Mouse (Mus musculus): Measurements from ENCODE around the gene 1810010H24Rik. TPM values are rescaled to one million over a fixed set of nuclear protein-coding genes. Genes with fewer than 3 reads are reported as not detected.
A peak's percentile ranks its signal among the peaks of the same experiment; 100 is the strongest.
"Not testable (repeated sequence)": the region's sequence is repeated elsewhere in the genome, so short reads cannot be mapped to it uniquely, and the experiment has no call there.

1810010H24Rik gene
- polyA plus RNA-seq, 1 experiment from 2014 or later, result 3.8 TPM

GRCm38 (mm10) chr11:106996492-106996891, 29.0 kb upstream of the 1810010H24Rik start:
- WGBS, result 94% methylated on average over 7 of the region's 7 CpGs
- not testable (repeated sequence) for H3K9ac ChIP-seq (replicated peaks; ENCODE audit: low read depth, low read length); ATAC-seq; H3K27ac ChIP-seq (ENCODE audit: low read length); H3K27me3 ChIP-seq (replicated peaks; ENCODE audit: control insufficient read depth, insufficient read depth, low read length); H3K4me3 ChIP-seq (replicated peaks; ENCODE audit: low read length); H3K9me3 ChIP-seq (ENCODE audit: control insufficient read depth, low read length)
- Histone ChIP-seq H3K36me3 (ENCODE audit: control insufficient read depth, insufficient read depth) (peaks cover 20% of the 10 kb centered on the region), H3K4me2 (ENCODE audit: low read length) (0 out of 2 replicates have a peak overlapping the region, but pooled peaks have one; percentile 1), H3K4me1 (replicated peaks; ENCODE audit: control insufficient read depth, insufficient read depth, low read length) (peaks cover 11% of the 10 kb centered on the region)

- Histone ChIP-seq H3K9ac (replicated peaks; ENCODE audit: low read depth, low read length) (peak overlapping the region; percentile 78), H3K4me1 (replicated peaks; ENCODE audit: control insufficient read depth, insufficient read depth, low read length) (peaks cover 11% of the 10 kb centered on the region), H3K4me3 (replicated peaks; ENCODE audit: low read length) (peak overlapping the region; percentile 96), H3K27me3 (replicated peaks; ENCODE audit: control insufficient read depth, insufficient read depth, low read length) (no peaks in the 10 kb centered on the region), H3K36me3 (ENCODE audit: control insufficient read depth, insufficient read depth) (peaks cover 20% of the 10 kb centered on the region), H3K27ac (ENCODE audit: low read length) (no peak overlapping the region), H3K9me3 (ENCODE audit: control insufficient read depth, low read length) (no peaks in the 10 kb centered on the region), H3K4me2 (ENCODE audit: low read length) (peak overlapping the region; percentile 80)
- WGBS, result 8% methylated on average over 5 of the region's 5 CpGs
- no peak for ATAC-seq
Measured at GRCm38 (mm10) chr11:106997976-106998375, 27.5 kb upstream of the 1810010H24Rik start.

- Histone ChIP-seq H3K36me3 (ENCODE audit: control insufficient read depth, insufficient read depth) (peaks cover 20% of the 10 kb centered on the region), H3K4me2 (ENCODE audit: low read length) (peak overlapping the region; percentile 80), H3K27me3 (replicated peaks; ENCODE audit: control insufficient read depth, insufficient read depth, low read length) (no peaks in the 10 kb centered on the region), H3K9ac (replicated peaks; ENCODE audit: low read depth, low read length) (peak overlapping the region; percentile 78), H3K4me1 (replicated peaks; ENCODE audit: control insufficient read depth, insufficient read depth, low read length) (peaks cover 11% of the 10 kb centered on the region), H3K27ac (ENCODE audit: low read length) (peak overlapping the region; percentile 80), H3K9me3 (ENCODE audit: control insufficient read depth, low read length) (no peaks in the 10 kb centered on the region), H3K4me3 (replicated peaks; ENCODE audit: low read length) (peak overlapping the region; percentile 96)
- under 1% methylated on average over 26 of the region's 26 CpGs for WGBS
- ATAC-seq, result peak; percentile 13
Measured at GRCm38 (mm10) chr11:106998651-106999150, 26.8 kb upstream of the 1810010H24Rik start.

GRCm38 (mm10) chr11:106999151-106999948, 26.1 kb upstream of the 1810010H24Rik start, which contains the start of gene Kpna2:
Kpna2 (minus strand) TSS chr11:106999541.
- WGBS, result under 1% methylated on average over 51 of the region's 62 CpGs

GRCm38 (mm10) chr11:106999949-107000513, 25.4 kb upstream of the 1810010H24Rik start:
- Histone ChIP-seq H3K27me3 (replicated peaks; ENCODE audit: control insufficient read depth, insufficient read depth, low read length) (no peaks in the 10 kb centered on the region), H3K9ac (replicated peaks; ENCODE audit: low read depth, low read length) (peak overlapping the region; percentile 49), H3K36me3 (ENCODE audit: control insufficient read depth, insufficient read depth) (peaks cover 11% of the 10 kb centered on the region), H3K4me3 (replicated peaks; ENCODE audit: low read length) (peak overlapping the region; percentile 36), H3K4me1 (replicated peaks; ENCODE audit: control insufficient read depth, insufficient read depth, low read length) (peaks cover 11% of the 10 kb centered on the region), H3K9me3 (ENCODE audit: control insufficient read depth, low read length) (no peaks in the 10 kb centered on the region), H3K4me2 (ENCODE audit: low read length) (peak overlapping the region; percentile 49), H3K27ac (ENCODE audit: low read length) (peak overlapping the region; percentile 77)
- ATAC-seq, result no peak
- 86% methylated on average over 9 of the region's 9 CpGs for WGBS

More at GRCm38 (mm10) chr11:106999151-106999948, 26.1 kb upstream of the 1810010H24Rik start, which contains the start of gene Kpna2:
- Histone ChIP-seq H3K4me1 (replicated peaks; ENCODE audit: control insufficient read depth, insufficient read depth, low read length) (peaks cover 11% of the 10 kb centered on the region), H3K9me3 (ENCODE audit: control insufficient read depth, low read length) (no peaks in the 10 kb centered on the region), H3K36me3 (ENCODE audit: control insufficient read depth, insufficient read depth) (peaks cover 17% of the 10 kb centered on the region), H3K4me3 (replicated peaks; ENCODE audit: low read length) (peak within 1 kb of the TSS; percentile 96), H3K27ac (ENCODE audit: low read length) (peak within 1 kb of the TSS; percentile 80), H3K9ac (replicated peaks; ENCODE audit: low read depth, low read length) (peak within 1 kb of the TSS; percentile 78), H3K4me2 (ENCODE audit: low read length) (peak within 1 kb of the TSS; percentile 80), H3K27me3 (replicated peaks; ENCODE audit: control insufficient read depth, insufficient read depth, low read length) (no peaks in the 10 kb centered on the region)
- peak; percentile 96 for ATAC-seq

GRCm38 (mm10) chr11:107001760-107002675, 23.5 kb upstream of the 1810010H24Rik start:
- H3K36me3 ChIP-seq (ENCODE audit: control insufficient read depth, insufficient read depth), result no peaks in the 10 kb centered on the region
- no peaks in the 10 kb centered on the region for H3K9me3 ChIP-seq (ENCODE audit: control insufficient read depth, low read length)
- WGBS, result 28% methylated on average over 7 of the region's 8 CpGs
- H3K27me3 ChIP-seq (replicated peaks; ENCODE audit: control insufficient read depth, insufficient read depth, low read length), result no peaks in the 10 kb centered on the region
- no peak overlapping the region for H3K4me3 ChIP-seq (replicated peaks; ENCODE audit: low read length)
- no peak overlapping the region for H3K9ac ChIP-seq (replicated peaks; ENCODE audit: low read depth, low read length)
- ATAC-seq, result no peak; the same call in 1 of the 2 replicates
- H3K4me1 ChIP-seq (replicated peaks; ENCODE audit: control insufficient read depth, insufficient read depth, low read length), result peaks cover 10% of the 10 kb centered on the region
- no peak overlapping the region for H3K27ac ChIP-seq (ENCODE audit: low read length)
- no peak overlapping the region for H3K4me2 ChIP-seq (ENCODE audit: low read length)

GRCm38 (mm10) chr11:107005538-107005937, 19.9 kb upstream of the 1810010H24Rik start:
- no peak overlapping the region for H3K4me2 ChIP-seq (ENCODE audit: low read length)
- H3K9ac ChIP-seq (replicated peaks; ENCODE audit: low read depth, low read length), result no peak overlapping the region
- no peak; the same call in 1 of the 2 replicates for ATAC-seq
- H3K9me3 ChIP-seq (ENCODE audit: control insufficient read depth, low read length), result no peaks in the 10 kb centered on the region
- no peaks in the 10 kb centered on the region for H3K27me3 ChIP-seq (replicated peaks; ENCODE audit: control insufficient read depth, insufficient read depth, low read length)
- H3K27ac ChIP-seq (ENCODE audit: low read length), result no peak overlapping the region
- H3K36me3 ChIP-seq (ENCODE audit: control insufficient read depth, insufficient read depth), result no peaks in the 10 kb centered on the region
- 95% methylated on average over 1 of the region's 1 CpGs for WGBS
- no peak overlapping the region for H3K4me3 ChIP-seq (replicated peaks; ENCODE audit: low read length)
- no peaks in the 10 kb centered on the region for H3K4me1 ChIP-seq (replicated peaks; ENCODE audit: control insufficient read depth, insufficient read depth, low read length)

- H3K9me3 ChIP-seq (ENCODE audit: control insufficient read depth, low read length), result no peaks in the 10 kb centered on the region
- no peak for ATAC-seq
- no peak overlapping the region for H3K4me2 ChIP-seq (ENCODE audit: low read length)
- WGBS, result 98% methylated on average over 3 of the region's 3 CpGs
- peaks cover 6% of the 10 kb centered on the region for H3K4me1 ChIP-seq (replicated peaks; ENCODE audit: control insufficient read depth, insufficient read depth, low read length)
- no peak overlapping the region for H3K9ac ChIP-seq (replicated peaks; ENCODE audit: low read depth, low read length)
- no peak overlapping the region for H3K27ac ChIP-seq (ENCODE audit: low read length)
- H3K27me3 ChIP-seq (replicated peaks; ENCODE audit: control insufficient read depth, insufficient read depth, low read length), result no peaks in the 10 kb centered on the region
- H3K4me3 ChIP-seq (replicated peaks; ENCODE audit: low read length), result no peak overlapping the region
- no peaks in the 10 kb centered on the region for H3K36me3 ChIP-seq (ENCODE audit: control insufficient read depth, insufficient read depth)
Measured at GRCm38 (mm10) chr11:107010447-107010846, 15.0 kb upstream of the 1810010H24Rik start.

All from forebrain, embryonic 16.5 days (tissue).